Mouse (Mus musculus) megakaryocyte, embryonic 14.5 days (primary cell): Measurements from ENCODE around the gene Pdia2.

Experiments
- FLI1 ChIP-seq: IDR thresholded peaks from 2 replicates; pipeline ENCODE4 v1.6.1; 2012; ENCODE audit warnings: low read length, inconsistent platforms, mixed read lengths
- GATA1 ChIP-seq: IDR thresholded peaks from 3 replicates; pipeline ENCODE4 v1.6.1; 2012; ENCODE audit warnings: mixed read lengths, low read length, inconsistent platforms, borderline replicate concordance

DNA sequence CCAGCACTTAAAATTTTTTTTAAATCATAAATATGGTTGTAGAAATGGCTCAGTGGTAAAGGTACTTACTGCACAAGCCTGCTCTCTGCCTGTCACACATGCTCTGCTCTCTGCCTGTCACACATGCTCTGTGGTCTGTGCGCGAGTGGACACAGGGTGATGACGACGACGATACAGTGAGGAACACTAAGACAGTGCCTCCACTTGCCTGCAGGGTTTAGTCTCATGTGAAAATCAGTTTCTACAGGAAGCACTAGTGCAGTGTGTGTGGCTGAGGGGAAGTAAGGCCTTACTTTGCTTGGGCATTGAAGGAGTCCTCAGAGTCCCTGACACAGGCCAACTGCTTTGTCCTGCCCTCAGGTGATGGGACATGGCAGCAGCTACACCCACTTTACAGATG lies 30.9 kb upstream of the Pdia2 start:
- TF ChIP-seq GATA1 (no peak), FLI1 (no peak)
